Mouse (Mus musculus) CH12.LX (cell line): ENCODE measurements around the gene Adora2a.

Experiments
- CTCF ChIP-seq, 2 experiments: IDR thresholded peaks in 1 of 2; conservative IDR thresholded peaks in 1 of 2; 2 replicates each; pipeline ENCODE4 v1.5.1; 2011 to 2012; ENCODE audit warnings: low read depth in 2 of 2, low read length in 2 of 2, improper control_type of control experiment in 1 of 2, inconsistent platforms in 1 of 2, mild to moderate bottlenecking in 1 of 2, moderate library complexity in 1 of 2
- POLR2A ChIP-seq: IDR thresholded peaks from 2 replicates; pipeline ENCODE4 v1.6.1; 2011; ENCODE audit warnings: low read depth, mild to moderate bottlenecking, improper control_type of control experiment, low read length
- RAD21 ChIP-seq: IDR thresholded peaks from 2 replicates; pipeline ENCODE4 v1.6.1; 2011; ENCODE audit warnings: low read depth, mild to moderate bottlenecking, low read length, improper control_type of control experiment, moderate library complexity
- UBTF ChIP-seq: IDR thresholded peaks from 2 replicates; pipeline ENCODE4 v1.6.1; 2012; ENCODE audit warnings: low read depth, mild to moderate bottlenecking, inconsistent platforms, low read length, improper control_type of control experiment, moderate library complexity
- ZKSCAN1 ChIP-seq: IDR thresholded peaks from 2 replicates; pipeline ENCODE4 v1.6.1; 2012; ENCODE audit warnings: low read depth, inconsistent platforms, low read length, improper control_type of control experiment, borderline replicate concordance

DNA sequence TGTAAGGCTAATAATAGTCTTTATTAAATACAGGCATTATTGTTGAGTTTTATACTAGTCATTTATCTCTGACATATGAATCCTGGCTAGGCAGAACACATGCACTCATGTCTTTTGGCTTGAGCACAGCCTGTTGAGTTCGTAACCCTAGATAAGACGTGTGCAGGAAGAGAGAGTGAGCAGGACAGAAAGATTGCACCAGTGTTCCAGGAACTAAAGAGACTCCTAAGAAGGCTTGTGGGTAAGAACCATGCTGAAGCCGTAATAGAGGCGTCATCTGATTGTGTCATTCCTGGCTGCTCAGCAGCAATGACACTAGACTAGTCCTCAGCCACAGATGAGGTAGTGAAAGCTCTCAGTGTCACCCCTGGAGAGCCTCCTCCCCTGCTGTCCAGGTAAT is 43.7 kb upstream of the Adora2a start:
- TF ChIP-seq ZKSCAN1: no peak
- no peak for TF ChIP-seq CTCF (conservative IDR thresholded peaks at IDR 0.05 in 1 of 2, IDR thresholded peaks at IDR 0.05 in 1 of 2; ENCODE audit: low read depth in 2 of 2, low read length in 2 of 2)
- TF ChIP-seq POLR2A: no peak
- TF ChIP-seq UBTF: no peak
- no peak for TF ChIP-seq RAD21
